Mouse (Mus musculus) kidney, postnatal 25 days (tissue): ENCODE data around the gene Plin2.
A peak's percentile ranks its signal among the peaks of the same experiment; 100 is the strongest.

Experiments
- DNase-seq, 2 experiments: peaks; one replicate each; pipeline ENCODE4 v3.0.0; 2021; ENCODE audit warnings: mixed read lengths in 2 of 2

The Plin2 gene

DNA sequence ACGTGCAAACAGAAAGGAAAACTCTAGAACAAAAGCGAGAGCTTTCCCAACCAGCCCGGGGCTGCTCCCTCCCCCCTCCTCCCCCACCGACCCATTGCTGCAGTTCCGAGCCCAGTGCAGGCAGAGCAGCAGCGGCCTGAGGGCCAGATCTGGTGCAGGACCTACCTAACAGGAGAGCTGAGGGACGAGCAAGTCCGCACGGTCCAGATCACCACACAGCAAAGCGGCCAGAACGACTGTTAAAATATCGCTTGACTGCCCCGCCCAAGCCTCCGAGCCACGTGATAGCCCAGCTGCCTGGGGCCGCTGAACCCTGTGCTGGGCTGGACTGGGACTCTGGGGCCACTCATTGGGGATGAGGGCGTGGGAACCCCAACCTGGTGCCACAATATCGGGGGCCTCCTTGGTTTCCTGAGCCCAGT is at the start of gene Plin2:
Plin2 (minus strand) TSS at position 281 of the 422 bp plus-strand sequence.
- DNase-seq: peak; percentile 89 to 92

DNA sequence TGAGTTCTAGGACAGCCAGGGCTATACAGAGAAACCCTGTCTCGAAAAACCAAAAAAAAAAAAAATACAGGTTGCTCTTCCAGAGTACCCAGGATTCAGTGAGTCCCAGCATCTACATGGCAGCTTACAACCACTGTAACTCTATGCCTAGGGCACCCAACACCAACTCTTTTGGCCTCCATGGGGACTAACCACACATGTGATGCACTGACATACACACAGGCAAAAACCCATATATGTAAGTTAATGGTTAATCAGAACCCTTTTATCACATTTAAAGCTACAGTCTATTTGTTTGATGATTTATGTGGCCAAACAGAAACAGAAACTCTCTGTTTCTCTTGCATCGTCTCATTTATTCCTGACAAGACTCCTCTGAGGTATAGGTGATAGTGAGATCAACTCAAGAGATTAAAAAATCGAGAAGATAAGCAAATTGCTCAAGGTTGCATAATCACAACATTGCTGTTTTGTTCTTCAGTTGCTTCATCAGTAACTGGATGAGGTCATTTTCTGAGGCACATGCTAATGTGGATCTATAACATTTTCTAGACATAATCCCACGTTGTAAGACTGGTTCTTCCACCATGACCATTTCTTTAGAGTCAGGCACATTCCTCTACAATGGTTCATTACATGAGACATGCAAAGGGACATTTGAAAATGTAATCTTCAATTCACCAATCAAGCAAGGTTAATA is 49.2 kb upstream of the Plin2 start:
- no peak for DNase-seq

DNA sequence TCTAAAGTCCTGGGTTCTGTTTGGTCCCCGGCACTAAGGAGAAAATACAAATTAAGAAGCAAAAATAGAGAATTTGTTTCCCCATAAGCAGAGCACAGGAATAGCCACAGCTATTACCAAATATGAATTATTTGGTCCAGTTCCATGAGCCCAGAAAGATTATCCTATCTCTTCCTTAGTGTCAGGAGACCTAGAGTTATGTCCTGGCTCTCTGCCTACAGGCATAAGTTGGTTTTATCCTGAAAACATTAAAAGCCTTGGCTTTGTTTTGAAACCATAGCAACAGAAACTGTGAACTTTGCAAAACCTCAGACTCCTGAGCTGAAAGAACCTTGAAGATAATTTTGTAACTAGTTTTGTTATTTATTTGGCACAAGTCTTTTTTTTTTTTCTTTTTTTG is 47.3 kb upstream of the Plin2 start:
- no peak for DNase-seq

DNA sequence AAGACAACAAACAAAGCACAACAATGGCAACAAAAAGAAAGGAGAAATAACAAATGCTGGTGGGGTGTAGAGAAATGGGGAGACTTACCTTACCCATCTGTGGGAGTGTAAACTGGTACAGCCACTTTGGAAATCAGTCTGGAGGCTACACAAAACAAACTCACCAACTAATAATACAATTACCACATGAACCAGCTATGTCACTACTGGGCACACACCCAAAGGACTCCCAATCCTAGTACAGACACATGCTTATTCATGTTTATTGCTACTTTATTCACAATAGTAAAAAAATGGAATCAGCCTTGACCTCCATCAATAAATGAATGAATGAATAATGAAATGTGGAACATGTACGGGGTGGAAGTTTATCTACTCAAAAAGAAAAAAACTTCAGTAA is 45.5 kb upstream of the Plin2 start:
- DNase-seq: no peak

- DNase-seq: no peak
These were observed 43.7 kb upstream of the Plin2 start for GRCm38 (mm10) chr4:86713518-86713917.

- no peak for DNase-seq
These were observed 42.9 kb upstream of the Plin2 start for GRCm38 (mm10) chr4:86712751-86713195.

DNA sequence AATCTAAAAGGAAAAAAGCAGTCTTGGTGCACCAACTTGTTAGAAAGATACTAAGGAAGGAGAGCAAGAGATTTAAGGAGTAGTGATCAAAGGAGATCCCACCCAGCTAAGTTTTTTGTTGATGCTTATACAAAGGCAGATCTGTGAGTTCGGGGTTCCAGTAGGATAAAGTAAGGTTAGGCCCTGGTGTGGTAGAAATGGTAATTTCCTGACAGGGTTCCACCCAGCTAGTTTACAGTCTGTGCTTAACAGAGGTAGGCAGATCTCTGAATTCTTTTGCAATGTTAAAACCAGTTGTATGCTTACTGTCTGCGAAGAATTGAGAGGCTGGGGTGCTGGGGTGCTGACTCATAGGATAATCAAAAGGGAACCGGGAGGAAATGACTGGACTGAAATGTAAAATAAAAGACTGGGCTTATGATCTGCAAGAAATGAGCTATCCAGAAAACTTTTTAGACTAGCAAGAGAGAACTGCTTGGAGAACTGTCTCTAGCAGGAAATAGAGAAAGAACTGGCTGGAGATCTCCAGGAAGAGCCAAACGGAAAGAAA is 40.9 kb upstream of the Plin2 start:
- DNase-seq: no peak

- DNase-seq: peak in 1 of 2 experiments; percentile 7
These were observed 40.3 kb upstream of the Plin2 start for GRCm38 (mm10) chr4:86710034-86710650.

GRCm38 (mm10) chr4:86708801-86709200 is 38.9 kb upstream of the Plin2 start:
- no peak for DNase-seq

DNA sequence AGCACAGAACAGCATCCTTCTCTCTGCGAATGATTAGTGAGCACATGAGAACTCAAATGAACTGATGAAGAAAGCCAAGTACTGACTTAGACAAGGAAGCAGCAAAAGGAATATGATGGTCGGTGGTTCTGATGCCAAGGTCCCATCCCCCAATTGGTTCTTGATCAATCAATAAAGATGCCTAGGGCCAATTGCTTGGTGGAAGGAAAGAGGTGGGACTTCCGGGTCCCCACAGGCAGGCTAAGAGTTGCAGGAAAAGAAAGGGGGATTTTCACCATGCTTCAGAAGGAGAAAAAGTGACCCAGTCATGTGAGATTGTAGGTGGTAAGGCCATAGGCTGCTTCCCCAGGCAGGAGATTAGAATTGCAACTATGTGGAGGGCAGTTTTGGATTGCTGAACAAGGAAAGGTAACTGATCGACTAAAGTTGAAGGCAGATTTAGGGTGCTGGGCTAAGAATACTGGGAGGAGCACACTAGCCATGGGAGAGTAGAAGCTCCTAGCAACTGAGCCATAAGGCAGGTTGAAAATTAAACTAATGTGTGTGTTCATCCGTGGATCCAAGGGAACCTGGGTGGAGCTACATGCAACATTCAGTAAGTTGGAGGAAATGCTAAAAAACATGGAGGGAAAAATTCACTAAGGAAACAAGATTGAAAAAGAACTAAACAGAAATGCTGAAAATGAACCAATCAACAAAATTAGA is 29.5 kb upstream of the Plin2 start:
- DNase-seq: no peak

GRCm38 (mm10) chr4:86696890-86697289 is 27.0 kb upstream of the Plin2 start:
- peak; percentile 31 to 39 for DNase-seq

DNA sequence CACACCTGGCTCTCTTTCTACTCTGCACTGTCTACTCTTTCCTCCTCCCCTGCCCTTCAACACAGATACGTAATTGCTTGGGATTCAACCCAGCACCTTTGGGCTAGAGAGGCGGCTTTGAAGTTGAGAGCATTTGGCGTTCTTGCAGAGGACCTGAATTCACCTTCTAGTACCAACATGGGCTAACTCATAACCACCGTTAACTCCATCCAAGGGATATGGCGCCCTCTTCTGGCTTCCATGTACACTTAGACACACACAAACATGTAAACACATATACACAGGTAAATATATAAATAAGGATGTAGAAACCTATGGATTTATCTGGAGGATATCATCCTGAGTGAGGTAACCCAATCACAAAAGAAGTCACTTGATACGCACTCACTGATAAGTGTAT is 25.2 kb upstream of the Plin2 start:
- peak; percentile 73 to 83 for DNase-seq

- DNase-seq: no peak
These were observed 23.1 kb upstream of the Plin2 start for GRCm38 (mm10) chr4:86692931-86693330.

GRCm38 (mm10) chr4:86691290-86691689 is 21.4 kb upstream of the Plin2 start:
- no peak for DNase-seq

GRCm38 (mm10) chr4:86690768-86691167 is 20.9 kb upstream of the Plin2 start:
- no peak for DNase-seq

DNA sequence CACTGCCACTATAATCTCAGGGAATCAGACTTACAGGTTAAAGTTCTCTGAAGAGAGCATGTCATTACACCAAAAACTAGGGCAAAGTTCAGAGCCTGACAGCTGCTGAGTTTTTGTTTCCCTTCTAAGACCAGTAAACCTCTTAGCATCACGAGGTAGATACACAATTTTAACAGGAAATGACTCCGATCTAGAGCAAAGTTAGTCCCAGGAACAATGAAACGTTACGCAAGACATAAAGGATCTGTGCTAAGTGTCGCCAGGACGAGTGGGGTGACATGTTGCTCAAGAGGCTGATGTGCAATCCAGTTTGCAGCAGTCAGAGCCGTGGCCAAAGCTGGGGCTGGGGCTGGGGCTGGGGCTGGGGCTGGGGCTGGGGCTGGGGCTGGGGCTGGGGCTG is 20.3 kb upstream of the Plin2 start:
- peak; percentile 25 to 67 for DNase-seq

DNA sequence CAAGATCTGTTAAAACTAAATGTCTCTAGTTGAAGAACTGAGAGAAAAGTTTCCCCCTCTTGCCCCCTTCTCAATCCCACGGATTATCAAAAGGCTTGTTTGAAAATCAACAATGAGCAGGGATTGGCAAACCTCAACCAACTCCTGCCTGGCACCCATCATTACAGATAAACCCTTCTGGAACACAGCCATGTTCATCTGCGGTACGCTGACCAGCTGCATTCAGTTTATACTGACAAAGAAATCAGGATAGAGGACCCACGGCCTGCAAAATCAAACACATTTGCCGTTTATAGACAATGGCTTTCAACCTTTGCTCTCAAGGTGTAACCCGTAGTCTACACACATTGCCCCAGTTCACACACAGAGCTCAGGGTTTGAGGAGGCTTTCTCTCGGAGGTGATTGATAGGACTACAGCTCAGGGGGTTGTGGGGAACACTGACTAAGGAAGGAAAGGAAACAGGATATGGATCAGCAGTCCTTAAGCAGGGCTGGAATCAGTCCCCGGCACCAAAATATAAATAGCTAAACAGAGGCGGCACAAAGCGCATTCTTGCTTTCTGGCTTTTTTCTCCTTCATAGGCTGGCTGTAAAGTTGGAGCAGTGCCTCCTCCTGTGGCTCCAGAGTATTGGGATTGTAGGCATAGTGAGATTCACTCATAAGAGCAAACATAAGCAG is 19.3 kb upstream of the Plin2 start:
- peak in 1 of 2 experiments; percentile 10 for DNase-seq

DNA sequence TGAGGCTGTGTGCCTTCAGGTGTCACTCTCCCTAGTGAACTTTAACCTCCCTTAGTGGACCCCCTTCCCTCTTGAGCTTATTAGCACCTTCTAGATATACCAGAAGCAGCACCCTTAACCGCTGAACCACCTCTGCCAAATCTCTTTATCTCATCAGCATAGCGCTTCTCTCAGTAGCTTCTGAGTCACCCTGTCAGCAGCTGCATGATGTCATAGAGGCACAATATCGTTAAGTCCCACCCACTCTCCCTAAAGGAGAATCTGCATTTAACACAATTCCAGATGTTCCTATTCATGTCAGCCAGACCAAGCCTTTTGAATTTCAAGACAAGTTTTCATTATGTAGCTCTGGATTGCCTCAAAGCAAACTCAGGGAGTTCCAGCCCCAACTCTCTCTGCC is 16.7 kb upstream of the Plin2 start:
- DNase-seq: no peak

DNA sequence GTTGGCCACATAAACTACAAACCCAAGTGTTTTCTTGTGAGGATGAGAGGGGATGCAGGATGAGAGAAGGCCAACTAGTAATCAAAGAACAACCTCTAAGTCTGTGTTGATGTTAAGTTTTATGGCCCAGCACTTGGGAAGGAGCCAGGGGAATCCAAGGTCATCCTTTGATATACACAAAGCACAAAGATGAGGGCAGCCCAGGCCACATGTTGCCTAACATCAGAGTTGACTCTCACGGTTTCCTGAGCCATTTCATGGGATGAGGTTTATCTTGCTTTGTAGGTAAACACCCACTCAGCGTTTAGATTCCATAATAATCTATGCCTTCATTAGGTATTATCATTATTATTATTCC is 16.1 kb upstream of the Plin2 start:
- peak; percentile 19 to 40 for DNase-seq

DNA sequence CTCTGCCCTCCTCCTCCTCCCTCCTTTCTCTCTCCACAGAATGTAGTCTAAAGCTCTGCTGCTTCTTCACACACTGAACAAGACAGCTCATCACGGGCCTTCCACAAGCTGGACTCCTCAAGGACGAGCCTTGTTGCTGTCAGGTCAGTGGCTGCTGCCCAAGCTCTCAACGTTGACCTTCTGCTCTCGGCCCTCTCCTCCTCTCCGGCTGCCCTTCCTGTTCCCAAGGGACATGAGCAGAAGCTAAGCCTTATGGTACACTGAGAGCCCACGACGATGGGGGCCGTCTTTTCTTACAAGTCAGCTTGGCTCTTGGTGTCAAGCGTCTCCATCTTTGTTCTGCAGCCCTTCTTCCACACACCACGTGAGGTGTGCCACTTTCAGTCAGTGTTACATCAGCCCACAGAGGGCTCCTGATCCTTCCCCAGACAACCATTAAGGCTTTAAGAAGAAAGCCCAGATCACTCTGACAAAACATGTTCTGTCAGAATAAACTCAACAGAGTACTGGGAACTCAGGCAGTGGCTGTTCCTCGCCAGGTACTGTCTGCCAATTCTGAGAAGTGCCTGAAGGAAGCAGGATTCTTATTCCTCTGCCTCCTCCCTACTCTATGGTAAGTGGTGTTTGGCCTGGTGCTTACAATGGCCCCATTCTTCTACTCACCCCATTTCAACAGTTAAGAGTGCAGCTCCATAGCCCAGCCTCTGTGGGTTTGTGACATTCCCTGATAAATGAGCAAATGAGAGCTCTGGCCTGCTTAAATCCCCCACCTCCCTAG is 15.6 kb upstream of the Plin2 start:
- DNase-seq: peak in 1 of 2 experiments; percentile 42

DNA sequence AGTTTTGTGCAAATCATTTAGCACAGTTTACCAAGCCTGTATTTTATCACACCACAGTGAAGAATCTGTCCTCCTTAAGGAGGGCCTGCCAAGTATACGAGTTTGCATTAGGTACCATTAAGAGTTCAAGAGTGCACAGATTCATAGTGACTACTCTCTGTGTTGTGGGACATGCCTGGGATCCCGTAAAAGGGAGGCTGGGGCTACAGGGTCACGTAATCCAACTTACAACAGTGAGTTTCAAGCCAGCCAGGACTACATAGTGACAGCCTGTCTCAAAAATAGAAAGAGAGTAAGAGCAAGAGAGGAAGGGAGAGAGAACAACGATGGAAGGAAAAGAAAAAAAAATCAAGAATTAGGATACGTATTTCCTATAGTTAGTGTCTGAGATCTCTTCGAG is 14.9 kb upstream of the Plin2 start:
- DNase-seq: no peak

- no peak for DNase-seq
These were observed 13.9 kb upstream of the Plin2 start for GRCm38 (mm10) chr4:86683746-86684145.
